Mouse (Mus musculus) layer of hippocampus, adult 2 months (tissue): ENCODE measurements around the gene Pirb. TPM values are rescaled to one million over a fixed set of nuclear protein-coding genes. Genes with fewer than 3 reads are reported as not detected.
"Not testable (repeated sequence)": the region's sequence is repeated elsewhere in the genome, so short reads cannot be mapped to it uniquely, and the experiment has no call there.

Source experiments
- DNase-seq, 2 experiments: peaks; one replicate each; pipeline ENCODE4 v3.0.0; 2022; ENCODE audit warnings: low spot score in 2 of 2
- H3K27ac ChIP-seq: fragments of 200-600 bp; 2 replicates; pipeline ENCODE4 v1.8.1; 2022
- H3K4me3 ChIP-seq: fragments of 200-600 bp; 2 replicates; pipeline ENCODE4 v1.8.1; 2022; ENCODE audit warnings: mild to moderate bottlenecking
- CTCF ChIP-seq: fragments of 200-600 bp; conservative IDR thresholded peaks from 2 replicates; pipeline ENCODE4 v1.8.1; 2022; ENCODE audit warnings: antibody characterized with exemption, mild to moderate bottlenecking, moderate library complexity
- long read RNA-seq, 2 experiments: library from polyadenylated mRNA; stranded (forward); transcript quantifications; one replicate each; pipeline ENCODE4 v2.0.0; 2021; ENCODE audit warnings: borderline mapping rate in 2 of 2
- total RNA-seq, 2 experiments: library from RNA; stranded (reverse); gene quantifications; 2 replicates each; pipeline ENCODE4 v1.2.3; 2021

Gene Pirb
- total RNA-seq = under 1 TPM in 1 of 2 experiments, not detected in 1; 0.36 TPM
- long read RNA-seq, experiment 1 = 0 reads
- long read RNA-seq, experiment 2 = 0 reads

GRCm38 (mm10) chr7:3720268-3720667 lies at the start of gene Pirb:
TSS of gene Pirb (minus strand) at chr7:3720391.
- H3K27ac ChIP-seq, H3K4me3 ChIP-seq, DNase-seq: not testable (repeated sequence)

GRCm38 (mm10) chr7:3732675-3733074 lies 12.5 kb upstream of the Pirb start:
- H3K27ac ChIP-seq, DNase-seq, H3K4me3 ChIP-seq: not testable (repeated sequence)

DNA sequence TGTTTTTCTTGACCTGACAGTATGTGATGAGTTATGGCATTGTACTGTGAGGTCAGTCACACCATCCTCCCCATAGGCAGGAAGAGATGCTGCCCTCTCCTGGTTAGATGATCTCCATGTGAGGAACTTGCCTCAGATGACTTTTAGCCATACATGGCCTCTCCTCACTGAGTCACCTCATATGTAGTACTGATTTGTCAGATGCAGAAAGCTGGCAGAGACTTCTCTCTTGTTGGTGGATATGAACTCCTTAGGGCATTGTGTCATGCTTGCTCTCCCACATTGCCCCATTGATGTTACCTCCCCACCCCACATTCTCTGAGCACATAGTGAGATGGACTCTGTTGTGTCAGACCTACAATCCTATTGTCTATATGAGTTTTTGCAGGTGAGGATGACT lies 5.3 kb upstream of the Pirb start:
- not testable (repeated sequence) for DNase-seq, H3K27ac ChIP-seq, H3K4me3 ChIP-seq

DNA sequence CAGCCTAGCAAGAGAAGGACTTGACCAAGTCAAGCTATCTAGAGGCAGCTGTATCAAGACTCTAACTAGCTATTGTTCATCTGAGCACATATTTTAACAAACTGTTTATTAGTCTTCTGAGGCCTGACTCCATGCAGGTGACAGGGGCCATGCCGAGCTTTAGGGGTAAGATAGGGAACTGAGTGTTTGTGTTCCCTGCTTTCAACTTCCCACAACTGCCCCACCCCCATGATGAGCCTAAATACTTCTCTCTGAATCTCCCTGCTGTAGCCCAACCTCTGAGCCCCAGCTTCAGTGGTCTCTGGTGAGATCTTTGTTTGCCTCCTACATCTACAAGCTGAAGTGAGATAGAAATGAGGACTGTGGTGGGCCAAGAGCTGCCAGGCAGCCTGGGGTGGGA lies 4.9 kb downstream of the Pirb start:
- H3K27ac ChIP-seq = no peak overlapping the region
- TF ChIP-seq CTCF = no peak
- DNase-seq = no peak
- H3K4me3 ChIP-seq = no peak overlapping the region

- no peak overlapping the region for H3K27ac ChIP-seq
Observed at GRCm38 (mm10) chr7:3712264-3712942, 7.8 kb downstream of the Pirb start.

GRCm38 (mm10) chr7:3709000-3709399 lies 11.2 kb downstream of the Pirb start:
- no peak overlapping the region for H3K4me3 ChIP-seq
- no peak for TF ChIP-seq CTCF
- H3K27ac ChIP-seq = no peak overlapping the region
- peak in 1 of 2 experiments; percentile 7 for DNase-seq

More at GRCm38 (mm10) chr7:3712264-3712942, 7.8 kb downstream of the Pirb start:
- no peak for DNase-seq
- no peak overlapping the region for H3K4me3 ChIP-seq
- no peak for TF ChIP-seq CTCF

- DNase-seq, H3K4me3 ChIP-seq, H3K27ac ChIP-seq: not testable (repeated sequence)
- TF ChIP-seq CTCF = peak; percentile 30
Observed at GRCm38 (mm10) chr7:3708447-3708980, 11.7 kb downstream of the Pirb start.

- no peak for TF ChIP-seq CTCF
- no peak for DNase-seq
- Histone ChIP-seq H3K27ac (no peak overlapping the region), H3K4me3 (no peak overlapping the region)
Observed at GRCm38 (mm10) chr7:3707568-3708413, 12.4 kb downstream of the Pirb start.

DNA sequence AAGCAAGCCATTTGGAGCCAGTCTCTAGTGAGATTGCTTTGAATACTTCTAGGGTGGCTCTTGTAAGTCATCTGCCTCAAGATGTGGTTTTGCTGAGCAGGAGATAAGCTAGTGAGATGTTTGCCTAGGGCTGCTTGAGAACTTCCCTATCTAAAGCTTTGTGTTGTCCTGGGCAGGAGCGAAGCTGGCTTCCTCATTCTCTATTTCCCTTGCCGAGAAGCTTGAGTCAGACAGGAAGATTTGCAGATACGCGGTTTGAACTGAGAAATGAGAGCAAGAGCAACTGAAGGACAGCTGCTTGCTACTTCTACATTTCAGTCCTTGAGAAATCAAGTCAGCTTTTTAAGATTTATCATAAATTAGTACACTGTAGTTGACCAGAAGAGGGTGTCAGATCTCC lies 13.2 kb downstream of the Pirb start:
- no peak overlapping the region for H3K4me3 ChIP-seq
- DNase-seq = no peak
- no peak for TF ChIP-seq CTCF

GRCm38 (mm10) chr7:3706343-3706934 lies 13.8 kb downstream of the Pirb start:
- no peak for TF ChIP-seq CTCF
- DNase-seq = no peak
- Histone ChIP-seq H3K27ac (peak overlapping the region; percentile 8; the same call in 1 of the 2 replicates), H3K4me3 (0 out of 2 replicates have a peak overlapping the region, but pooled peaks have one; percentile 90)

More for the DNA sequence above, 13.2 kb downstream of the Pirb start:
- 0 out of 2 replicates have a peak overlapping the region, but pooled peaks have one; percentile 8 for H3K27ac ChIP-seq

DNA sequence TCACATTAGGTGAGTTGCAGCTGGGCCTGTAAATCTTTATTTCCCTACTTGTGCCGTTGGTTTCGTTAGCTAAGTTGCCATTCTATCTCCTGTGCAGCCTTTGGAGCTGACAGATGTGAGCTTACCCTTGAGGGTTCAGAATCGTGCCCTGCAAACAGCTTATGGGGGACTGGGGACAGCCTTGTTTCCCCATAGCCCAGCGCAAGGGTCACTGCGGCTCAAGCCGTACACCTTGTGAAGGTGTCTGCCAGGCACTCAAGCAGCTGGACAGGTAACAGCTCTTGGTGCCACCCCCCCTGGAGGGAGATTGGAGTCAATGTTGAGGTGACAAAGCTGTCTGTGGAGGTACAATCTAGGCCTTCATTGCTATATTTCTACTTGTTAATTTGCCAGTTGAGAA lies 14.3 kb downstream of the Pirb start:
- Histone ChIP-seq H3K27ac (no peak overlapping the region; the same call in 1 of the 2 replicates), H3K4me3 (peak overlapping the region; percentile 90)
- no peak for TF ChIP-seq CTCF
- DNase-seq = no peak

DNA sequence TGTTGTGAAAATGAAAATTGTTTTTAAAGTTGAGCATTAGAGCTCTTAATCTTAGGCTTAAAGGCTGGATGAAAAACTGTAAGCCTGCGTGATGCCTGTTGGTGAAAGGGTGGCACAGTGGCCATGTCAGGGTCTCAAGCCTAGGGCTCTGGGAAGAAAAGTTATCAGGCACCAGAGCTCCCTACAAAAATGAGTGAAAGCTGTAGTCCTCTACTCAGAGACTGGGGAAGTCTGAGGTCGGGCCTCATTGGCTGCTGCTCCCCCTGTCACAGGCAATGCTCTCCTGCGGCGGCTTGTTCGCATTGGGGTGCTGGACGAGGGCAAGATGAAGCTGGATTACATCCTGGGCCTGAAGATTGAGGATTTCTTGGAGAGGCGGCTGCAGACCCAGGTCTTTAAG lies 14.7 kb downstream of the Pirb start:
- not testable (repeated sequence) for DNase-seq
- Histone ChIP-seq H3K27ac (peak overlapping the region; percentile 93; the same call in 1 of the 2 replicates), H3K4me3 (peak overlapping the region; percentile 90)

DNA sequence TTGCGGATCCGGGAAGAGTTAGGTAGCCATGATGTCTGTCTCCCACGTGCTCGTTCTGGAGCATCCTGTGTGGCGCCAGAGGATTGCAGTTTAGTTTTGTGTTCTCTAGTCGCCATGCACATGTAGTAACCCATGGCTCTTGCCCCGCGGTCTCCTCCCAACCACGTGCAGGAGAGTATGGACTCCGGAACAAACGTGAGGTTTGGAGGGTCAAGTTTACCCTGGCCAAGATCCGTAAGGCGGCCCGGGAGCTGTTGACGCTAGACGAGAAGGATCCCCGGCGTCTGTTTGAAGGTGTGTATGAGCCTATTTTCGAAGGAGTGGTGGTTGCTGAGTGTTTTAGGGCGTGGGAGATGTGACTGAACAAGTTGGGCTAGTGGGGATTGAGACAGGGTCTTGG lies 15.7 kb downstream of the Pirb start:
- peak overlapping the region; percentile 90 for H3K4me3 ChIP-seq
- no peak for DNase-seq
- TF ChIP-seq CTCF = no peak
- peak overlapping the region; percentile 93 for H3K27ac ChIP-seq
